Mouse (Mus musculus) lung, postnatal 25 days (tissue): ENCODE results near the gene 1700024P04Rik.
A peak's percentile ranks its signal among the peaks of the same experiment; 100 is the strongest.
"Not testable (repeated sequence)": the region's sequence is repeated elsewhere in the genome, so short reads cannot be mapped to it uniquely, and the experiment has no call there.

Source experiments
- DNase-seq: peaks from one replicate; pipeline ENCODE4 v3.0.0; 2022; ENCODE audit warnings: low spot score

1700024P04Rik gene

DNA sequence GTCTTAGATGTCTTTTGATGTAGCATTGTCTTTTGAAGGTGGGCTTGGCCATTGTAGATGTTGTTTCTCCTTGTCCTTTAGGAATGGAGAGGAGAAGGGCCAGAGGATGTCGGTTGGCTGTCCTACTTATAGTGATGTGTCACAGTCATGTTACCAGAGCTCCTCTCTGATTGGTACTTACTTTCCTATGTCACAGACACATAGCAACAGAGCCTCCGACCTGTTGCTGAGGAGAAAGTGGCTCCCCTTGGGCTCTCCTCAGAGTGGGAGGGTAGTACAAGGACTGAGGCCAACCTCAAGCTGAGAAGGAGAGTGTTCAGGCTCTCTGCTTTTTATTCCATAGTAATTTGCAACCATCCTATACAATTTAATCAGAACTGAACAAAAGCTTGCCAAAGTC lies at the start of gene 1700024P04Rik:
TSS of gene 1700024P04Rik (minus strand) at position 101 of the 400 bp plus-strand sequence.
- DNase-seq = no peak

DNA sequence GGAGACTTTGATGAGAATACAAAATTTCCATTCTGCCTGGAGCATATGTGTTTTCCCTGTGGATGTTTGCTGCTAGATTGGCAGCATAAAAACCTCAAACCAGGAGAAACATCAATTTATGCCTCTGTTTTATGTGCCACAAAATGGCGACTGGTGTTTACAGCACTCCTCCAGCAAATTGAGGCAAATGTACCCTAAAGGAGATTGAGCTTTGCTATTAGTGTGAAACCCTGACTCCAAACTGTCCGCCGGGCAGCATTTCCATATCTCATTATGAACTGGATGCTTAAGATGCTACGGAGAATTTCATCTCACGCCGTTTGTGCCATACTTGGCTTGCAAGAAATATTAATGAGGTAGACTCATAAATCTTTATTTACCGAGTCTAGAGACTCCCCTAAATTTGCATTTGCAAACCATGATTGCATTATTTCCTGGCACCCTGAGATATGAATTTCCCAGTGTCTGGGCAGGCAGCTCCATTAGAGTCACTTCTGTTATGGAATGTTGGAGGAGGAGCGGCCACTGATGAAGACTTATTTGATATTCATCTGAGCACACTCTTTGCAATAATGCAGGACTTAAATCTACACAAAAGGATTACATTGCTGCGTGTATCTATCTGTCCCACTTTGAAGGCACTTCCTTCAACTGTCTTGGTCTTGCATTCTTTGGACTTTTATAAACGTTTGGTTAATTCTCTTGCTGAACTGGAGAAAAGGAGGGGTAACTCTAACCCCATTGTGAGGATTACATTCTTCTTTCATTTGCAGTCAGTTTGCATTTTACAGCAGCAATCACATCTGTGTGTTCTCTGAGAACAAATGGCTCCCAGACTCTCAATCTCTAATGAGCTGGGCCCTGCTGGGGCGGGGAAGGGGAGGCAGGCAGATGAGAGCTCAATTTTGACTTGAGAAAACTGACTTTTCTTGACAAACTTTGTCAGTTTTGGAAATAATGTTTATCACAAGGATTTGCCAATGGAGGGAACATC lies 47.2 kb upstream of the 1700024P04Rik start:
- DNase-seq = no peak

DNA sequence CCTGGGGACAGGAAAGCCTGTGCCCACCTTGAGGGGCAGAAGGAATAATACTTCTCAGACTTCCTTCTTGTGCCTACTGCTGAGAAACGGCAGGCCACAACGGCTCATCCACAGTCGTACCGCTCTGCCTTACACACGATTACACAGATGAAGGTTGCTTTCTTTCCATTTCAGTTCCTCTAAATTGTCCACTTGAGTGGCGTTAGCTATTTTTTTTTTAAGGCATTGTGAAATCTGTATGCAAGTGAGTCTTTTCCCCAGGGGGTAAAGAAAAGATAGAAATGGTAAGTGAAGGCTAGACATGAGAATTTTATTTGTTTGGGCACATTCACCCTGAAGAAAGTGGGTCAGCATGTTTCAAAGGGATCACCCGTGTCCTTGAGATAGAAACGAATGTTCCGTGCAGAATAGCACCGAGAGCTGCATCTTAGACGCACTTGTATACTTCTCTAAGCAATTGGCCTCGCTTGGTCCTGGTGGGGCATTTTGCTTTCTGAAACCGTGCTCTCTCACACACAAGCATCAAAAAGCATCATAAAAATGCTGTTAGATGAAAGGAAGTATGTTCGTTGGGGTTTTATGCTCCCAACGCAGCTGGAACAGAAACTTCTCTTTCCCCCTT lies 46.3 kb upstream of the 1700024P04Rik start:
- DNase-seq = no peak

DNA sequence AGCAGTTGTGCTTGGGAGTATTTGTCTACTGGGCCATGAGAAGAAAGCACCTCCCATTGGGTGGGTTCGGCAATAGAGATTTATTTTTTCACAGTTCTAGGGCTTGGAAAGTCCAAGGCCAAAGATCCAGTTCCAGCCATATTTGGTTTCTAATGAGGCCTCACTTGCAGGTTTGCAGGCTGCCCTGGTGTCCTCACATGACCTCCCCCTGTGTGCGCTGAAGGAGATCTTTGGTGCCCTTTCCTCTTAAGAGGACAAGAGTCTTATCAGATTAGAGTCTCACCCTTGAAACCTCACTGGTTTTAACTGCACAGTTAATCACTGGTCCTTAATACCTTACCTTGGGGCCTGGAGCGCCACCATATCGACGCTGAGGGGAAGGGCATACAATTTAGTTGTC lies 40.9 kb upstream of the 1700024P04Rik start:
- no peak for DNase-seq

DNA sequence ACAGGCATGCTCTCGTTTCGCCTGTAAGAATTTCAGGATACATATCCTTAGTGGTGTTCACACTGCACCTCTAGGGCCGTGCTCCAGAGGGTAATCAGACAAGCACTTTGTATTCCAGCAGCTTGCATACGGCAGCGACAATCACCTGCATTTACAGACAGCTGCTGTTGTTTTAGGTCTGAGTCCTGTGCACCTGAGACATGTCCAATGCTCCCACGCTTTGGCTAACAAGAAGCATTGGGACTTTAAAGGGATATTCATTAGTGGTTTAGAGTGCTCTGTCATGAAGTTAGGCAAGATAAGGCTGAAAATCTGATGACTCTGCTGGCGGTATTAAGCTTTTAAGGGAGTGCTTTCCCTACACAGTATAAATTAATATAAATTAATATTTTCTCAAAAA lies 37.7 kb upstream of the 1700024P04Rik start:
- no peak for DNase-seq

DNA sequence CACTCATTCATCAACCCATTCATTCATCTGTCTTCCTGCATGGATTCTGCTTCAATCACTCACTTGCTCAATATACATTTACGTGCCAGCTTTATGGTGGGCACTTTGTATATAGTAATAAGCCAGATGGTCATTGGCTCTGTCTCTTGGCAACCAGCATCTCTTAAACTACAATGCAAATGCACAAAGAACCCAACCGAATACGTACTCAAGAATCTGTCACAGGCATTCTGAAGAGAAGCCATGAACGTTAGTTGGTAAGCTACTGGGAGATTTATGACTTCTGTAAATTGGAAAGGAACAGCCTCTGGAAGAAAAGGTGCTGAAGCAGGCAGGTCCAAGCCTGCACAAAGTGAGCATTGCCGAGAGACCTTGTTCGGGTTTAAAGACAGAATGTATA lies 36.8 kb upstream of the 1700024P04Rik start:
- DNase-seq = no peak

DNA sequence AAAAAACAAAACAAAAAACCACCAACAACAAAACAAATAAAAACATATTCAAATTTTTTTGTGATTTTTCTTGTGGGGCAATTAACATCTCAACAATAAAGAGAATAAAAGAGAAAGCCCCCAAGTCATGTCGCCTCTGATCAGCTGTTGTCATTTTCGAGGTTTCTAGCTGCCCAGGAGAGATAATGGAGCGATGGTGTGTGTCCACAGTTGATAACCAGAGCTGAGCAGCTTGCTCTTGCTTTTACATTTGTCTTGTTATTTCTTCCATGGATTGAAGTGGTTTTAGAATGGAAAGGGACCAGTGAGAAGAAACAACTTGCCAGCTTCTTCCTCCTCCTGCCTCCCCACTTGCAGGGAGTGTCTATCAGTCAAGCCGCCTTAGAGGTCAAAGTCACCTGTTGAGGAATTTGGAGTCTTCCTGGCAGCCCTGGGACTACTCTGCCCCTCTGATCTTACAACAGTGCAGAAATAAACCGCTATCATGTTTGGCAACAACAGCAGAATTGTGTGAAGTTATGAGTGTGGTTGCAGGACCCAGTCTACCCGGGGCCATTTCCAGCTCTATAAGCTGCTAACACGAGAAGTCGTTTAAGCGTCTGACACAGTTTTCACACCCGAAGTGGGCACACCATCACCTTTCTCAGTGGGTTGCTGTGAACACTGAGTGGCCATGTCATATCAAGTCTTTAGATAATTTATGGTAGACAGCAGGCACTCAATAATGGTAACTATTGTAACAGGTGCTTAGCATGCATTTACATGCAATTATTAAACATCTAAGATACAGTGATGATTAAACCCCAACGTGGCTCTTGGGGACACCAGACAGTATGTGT lies 35.7 kb upstream of the 1700024P04Rik start:
- no peak for DNase-seq

DNA sequence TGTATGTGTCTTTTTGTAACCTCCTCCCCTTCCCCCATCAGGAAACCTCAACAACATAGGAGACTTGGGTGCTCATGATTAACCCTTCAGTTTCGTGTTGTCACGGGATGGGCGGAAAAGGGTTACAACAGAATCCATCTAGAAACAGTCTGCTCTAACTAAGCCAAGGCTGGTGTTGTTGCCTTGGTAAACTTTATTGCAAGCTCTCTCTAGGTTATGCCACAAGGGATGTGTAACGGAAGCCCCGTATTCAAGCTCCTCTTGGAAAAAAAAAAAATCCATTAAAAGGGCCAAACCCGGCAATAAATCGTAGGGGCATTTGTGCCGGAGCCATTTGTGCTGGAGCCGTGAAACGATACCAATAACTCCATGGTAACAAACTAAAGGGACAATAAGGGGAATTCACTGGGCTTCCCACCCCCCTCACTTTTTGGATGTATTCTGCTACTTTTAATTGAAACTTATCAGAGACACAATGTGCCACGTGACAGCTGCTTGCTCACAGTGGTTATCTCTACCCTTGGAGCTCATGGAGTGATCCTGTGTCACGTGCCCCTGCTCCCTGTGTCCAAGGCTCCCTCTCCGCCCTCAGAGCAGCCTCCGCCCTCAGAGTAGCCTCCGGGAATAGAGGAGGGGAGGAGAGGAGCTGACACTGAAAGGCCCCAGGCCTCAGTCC lies 34.3 kb upstream of the 1700024P04Rik start:
- no peak for DNase-seq

DNA sequence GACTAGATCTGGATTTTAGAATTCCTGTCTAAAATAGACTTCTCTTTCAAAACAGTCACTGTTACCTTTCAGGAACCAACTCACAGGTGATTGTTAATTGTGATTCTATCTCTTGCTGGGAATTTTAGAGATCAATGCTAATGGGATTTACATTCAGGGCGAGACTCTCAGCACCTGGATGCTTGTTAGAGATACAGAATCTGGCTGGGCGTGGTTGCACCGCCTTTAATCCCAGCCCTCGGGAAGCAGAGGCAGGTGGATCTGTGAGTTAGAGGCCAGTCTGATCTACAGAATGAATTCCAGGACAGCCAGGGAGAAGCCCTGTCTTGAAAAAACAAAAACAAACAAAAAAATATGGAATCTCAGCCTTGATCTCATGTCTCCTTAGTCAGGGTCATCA lies 32.3 kb upstream of the 1700024P04Rik start:
- no peak for DNase-seq

DNA sequence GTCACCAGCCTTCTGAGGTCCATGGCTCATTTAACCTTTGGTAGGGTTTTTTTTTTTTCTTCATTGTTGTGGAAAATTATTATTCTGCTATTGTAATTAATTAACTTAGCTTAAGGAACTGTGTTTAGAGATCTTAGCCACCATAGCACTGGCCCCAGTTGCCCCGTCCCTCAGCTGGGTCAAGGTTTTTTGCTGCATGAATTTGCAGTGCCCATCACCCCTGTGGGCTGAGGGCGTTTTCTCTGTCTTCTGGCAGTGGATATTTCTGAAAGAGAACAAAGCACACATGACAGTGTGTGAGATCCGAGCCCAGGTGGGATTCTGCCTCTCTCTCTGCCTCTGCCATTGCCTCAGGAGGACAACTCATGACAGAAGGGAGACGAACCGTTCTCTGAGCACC lies 28.5 kb upstream of the 1700024P04Rik start:
- no peak for DNase-seq

DNA sequence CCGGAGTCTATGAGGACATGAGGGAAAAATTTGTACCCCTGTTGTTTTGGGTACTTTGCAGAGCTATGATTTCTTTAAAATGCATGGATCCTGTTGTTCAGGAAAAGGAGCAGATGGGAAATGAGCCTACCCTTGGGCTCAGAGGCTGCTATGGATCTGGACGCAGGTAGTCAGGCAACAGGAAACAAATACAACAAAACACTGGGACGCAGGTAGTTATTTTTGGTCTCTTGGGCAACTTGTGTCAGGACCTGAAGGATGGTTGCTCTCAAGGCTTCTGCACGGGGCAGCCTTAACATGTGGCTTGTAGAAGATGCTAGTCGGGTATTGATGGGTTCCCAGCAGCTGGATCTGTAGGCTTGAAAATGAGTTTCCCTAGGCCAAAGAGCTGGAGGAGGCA lies 23.6 kb upstream of the 1700024P04Rik start:
- no peak for DNase-seq

DNA sequence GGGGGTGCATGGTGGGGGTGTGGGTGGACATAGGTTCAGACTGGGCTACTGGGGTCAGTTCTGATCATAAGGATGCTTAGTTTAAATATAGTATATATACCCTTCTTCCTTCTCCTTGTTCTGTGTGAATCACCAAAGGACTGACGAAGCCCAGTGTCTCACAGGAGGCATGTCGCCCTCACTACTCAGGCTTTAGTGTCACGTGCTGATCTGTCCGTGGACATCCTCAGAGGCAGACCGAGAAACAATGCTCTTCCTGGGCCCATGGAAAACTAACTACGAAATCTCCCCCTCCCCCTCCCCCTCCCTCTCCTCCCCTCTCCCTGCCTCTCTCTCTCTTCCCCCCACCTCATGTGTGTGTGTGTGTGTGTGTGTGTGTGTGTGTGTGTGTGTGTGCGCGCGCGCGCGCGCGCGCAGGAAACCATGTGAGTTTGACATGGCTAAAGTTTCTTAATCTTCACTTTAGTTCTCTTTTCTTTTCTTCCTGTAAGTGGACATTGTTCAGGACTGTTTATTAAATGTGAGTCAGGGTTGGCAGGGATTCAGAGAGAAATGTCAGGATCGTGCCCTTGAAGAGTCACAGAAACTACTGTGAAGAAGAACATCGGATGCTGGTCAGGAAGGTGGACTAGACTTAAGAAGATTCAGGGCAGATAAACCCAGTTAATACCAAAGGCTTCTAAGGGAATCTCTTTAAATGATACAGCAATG lies 22.2 kb upstream of the 1700024P04Rik start:
- DNase-seq = peak; percentile 7

DNA sequence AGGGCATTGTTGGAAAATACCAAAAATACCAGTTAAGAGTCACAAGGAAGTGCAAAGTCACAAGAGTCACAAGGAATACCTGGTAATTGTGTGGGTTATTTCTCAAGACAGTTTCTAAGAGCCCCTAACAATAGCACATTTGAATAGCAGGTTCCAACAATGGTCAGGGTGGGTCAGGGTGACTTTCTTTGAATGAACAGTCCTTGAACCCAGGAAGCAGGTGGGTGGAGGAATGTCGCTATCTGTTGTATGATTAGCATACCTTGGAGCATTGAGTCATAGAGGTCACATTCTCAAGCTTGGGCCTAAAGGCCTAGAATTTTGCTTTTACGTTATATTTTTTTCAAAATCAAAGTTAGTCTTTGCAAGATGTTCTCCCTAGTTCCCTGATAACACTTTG lies 17.3 kb upstream of the 1700024P04Rik start:
- DNase-seq = not testable (repeated sequence)

DNA sequence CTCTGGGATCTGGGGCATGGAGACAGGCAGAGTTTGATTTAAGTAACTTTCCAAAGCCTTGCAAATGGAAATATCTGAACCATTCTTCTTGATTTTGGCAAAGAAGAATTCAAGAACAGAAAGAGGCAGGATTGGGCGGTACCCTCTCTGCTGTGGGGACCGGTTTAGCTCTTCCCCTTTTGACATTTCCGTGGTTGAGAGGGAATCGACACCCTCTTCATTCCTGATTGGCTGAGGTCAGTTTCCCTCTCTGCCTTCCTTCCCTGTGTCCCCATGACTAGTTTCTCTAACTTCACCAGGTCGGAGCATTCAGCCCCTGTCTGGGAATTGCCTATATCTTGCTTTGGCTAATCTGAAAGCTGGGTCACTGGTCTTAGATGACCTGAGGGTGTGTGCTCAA lies 12.7 kb upstream of the 1700024P04Rik start:
- peak; percentile 5 for DNase-seq

DNA sequence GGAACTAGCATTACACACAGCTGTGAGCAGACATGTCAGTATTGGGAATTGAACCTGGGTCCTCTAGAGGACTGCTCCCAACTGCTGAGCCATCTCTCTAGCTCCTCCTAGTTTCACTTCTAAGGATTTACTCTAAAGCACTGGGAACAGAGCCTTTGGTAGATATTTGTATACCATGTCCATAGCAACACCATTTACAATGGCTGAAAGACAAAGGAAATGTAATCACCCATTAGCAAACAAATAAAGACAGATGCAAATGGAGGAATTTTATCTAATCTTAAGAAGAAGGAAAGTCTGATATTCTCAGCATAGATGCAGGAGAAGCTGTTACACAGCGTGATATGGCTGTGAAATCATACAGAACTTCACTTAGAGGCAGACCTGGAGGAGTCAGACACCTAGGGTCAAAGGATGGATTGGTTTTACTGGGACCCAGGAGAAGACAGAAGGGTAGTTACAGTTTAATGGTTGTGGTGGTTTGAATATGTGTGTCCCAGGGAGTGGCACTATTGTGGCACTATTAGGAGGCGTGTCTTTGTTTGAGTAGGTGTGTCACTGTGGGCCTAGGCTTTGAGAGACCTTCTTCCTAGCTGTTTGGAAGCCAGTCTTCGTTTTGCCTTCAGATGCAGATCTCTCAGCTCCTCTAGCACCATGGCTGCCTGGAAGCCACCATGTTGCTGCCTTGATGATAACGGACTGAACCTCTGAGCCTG lies 7.1 kb downstream of the 1700024P04Rik start:
- no peak for DNase-seq

DNA sequence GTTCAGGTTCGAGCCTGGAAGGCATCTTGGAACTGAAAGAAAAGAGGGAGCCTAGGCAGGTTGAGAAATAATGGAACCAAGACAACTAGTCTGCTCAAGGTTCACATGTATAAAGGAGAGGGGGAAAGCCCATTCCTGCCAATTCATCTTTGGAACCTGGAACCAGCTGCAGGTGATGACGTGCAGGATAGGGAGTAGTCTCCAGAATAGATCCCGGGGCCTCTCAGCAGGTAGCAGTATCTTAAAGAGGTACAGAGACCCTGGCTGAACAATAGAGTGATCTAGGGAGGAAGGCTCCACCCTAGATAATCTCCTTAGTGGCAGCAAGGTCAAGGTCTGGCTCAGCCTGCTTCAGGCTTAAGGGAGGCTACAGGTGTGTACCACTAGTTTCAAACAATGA lies 8.3 kb downstream of the 1700024P04Rik start:
- not testable (repeated sequence) for DNase-seq

DNA sequence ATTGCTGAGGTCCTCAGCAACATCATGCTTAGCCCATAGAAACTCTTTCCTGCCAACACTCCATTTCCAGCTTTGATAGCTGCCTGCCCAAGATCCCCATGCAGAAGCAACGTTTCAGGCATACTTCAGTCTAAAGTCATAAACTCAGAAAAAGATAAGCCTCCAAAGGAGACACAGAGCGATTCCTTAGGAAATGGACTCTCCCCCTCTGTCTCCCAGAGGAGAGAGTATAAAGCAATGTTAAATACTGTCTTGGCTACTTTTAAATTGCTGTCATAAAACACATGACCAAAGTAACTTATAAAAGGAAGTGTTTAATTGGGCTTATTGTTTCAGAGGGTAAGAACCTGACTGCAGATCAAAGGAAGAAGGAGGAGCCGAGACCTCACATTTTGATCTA lies 12.3 kb downstream of the 1700024P04Rik start:
- no peak for DNase-seq

DNA sequence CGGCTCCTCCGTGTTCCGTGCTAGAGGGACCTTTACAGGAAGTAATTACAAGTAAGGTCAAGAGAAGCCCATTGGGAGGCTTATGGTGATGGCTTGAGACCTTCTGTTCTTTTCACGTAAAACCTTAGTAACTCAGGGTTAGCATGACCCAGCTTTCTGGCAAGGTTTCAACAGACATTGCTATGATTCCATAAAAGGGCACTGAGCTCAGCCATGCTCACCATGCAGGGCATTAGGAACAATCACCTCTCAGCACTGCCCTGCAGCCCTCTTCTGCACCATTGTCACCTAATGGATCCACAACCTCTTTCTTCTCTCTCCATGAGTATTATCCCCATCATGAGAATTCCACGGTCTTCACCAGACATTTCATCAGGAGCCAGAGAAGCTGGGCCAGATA lies 12.7 kb downstream of the 1700024P04Rik start:
- no peak for DNase-seq

DNA sequence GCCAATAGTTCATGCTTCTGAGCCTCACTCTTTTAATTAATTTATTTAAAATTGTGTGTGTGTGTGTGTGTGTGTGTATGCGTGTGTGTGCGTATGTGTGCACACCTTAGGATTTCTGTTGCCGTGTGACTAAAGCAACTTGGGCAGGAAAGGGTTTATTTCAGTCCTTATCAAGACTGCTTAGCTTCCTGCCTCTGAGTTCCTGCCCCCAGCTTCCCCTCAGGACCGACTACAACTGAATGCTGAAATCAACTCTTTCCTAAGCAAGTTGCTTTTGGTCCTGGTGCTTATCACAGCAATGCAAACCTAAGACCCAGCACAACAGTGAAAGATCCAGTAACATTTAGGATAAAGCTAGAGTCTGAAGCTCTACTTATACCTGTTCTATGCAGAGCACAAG lies 15.8 kb downstream of the 1700024P04Rik start:
- DNase-seq = no peak

DNA sequence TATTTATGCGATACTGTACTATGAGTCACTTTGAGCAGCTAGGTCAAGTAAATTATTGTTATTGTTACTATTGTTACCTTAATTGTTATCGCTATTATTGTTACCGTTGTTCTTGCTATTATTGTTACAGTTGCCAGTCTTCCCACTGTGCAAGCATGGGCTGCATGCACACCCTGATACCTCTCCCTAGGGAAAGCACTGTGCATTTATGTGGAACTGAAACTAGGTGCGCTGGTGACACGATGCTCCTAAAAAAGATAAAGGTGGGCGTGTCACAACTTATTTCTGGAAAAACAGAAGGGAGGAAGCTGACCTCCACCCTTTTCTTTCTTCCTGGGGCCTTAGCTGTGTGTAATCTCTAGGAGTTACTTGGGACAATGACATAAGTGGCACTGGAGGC lies 16.4 kb downstream of the 1700024P04Rik start:
- DNase-seq = no peak

DNA sequence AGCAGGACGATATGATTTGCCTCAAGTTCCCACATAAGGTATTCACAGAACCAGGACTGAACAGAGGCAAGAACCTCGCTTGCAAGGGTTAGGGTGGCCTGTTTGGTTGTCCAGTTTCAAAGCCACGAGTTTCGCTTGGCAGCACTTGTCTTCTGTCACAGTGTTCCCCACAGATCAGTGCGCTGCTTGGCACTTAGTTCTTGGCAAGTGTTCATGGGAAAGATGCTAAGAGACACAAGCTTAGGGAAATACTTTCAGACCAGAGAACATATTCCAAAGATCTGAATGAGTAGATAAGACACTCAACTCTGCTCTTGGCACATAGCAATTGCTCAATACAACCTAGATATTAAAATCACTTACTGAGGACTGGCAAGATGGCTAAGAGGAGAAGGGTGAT lies 17.8 kb downstream of the 1700024P04Rik start:
- DNase-seq = peak; percentile 16
